Mouse (Mus musculus) lung, adult 2 months (tissue): Measurements from ENCODE around the gene Clta.

Experiments
- CTCF ChIP-seq: fragments of 200-500 bp; IDR thresholded peaks from 2 replicates; pipeline ENCODE4 v1.5.1; 2011; ENCODE audit warnings: mild to moderate bottlenecking, low read length, control low read depth; ENCODE audit not compliant: insufficient read depth
- POLR2A ChIP-seq: fragments of 200-500 bp; IDR thresholded peaks from 2 replicates; pipeline ENCODE4 v1.6.1; 2011; ENCODE audit warnings: low read depth, mild to moderate bottlenecking, control low read depth, low read length, borderline replicate concordance; ENCODE audit errors: extremely low read depth

DNA sequence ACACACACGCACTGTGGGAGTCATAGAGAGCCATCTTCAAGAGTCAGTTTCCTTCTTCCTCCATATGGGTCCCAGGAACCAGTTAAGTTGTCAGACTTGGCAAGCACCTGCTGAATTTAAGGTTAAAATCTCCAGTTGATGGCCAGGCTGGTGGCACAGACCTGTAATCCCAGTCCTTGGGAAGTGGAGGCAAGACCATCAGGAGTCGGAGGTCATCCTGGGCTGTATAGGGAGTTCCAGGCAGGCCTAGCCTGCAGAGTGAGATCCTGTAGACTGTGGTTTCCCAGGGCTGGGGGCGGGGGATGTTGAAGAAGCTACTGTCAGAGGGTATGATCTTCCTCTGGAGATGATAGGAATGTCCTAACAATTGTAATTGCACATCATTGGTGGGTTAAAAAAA is 15.3 kb upstream of the Clta start:
- no peak for TF ChIP-seq CTCF
- no peak for TF ChIP-seq POLR2A
